Mouse (Mus musculus) intestine, embryonic 16.5 days (tissue): Measurements from ENCODE around the gene Cpne6. TPM values are rescaled to one million over a fixed set of nuclear protein-coding genes. Genes with fewer than 3 reads are reported as not detected.
A peak's percentile ranks its signal among the peaks of the same experiment; 100 is the strongest.

ENCODE experiments used
- ATAC-seq: fragments of 200-750 bp; cut with Nextera tagmentation; 2 replicates; pipeline ENCODE4 v1.8.0; 2017; ENCODE audit warnings: moderate TSS enrichment, moderate library complexity
- H3K27ac ChIP-seq: fragments of 300-500 bp; sonication (generic); 2 replicates; pipeline ENCODE4 v1.5.1; 2014; ENCODE audit warnings: mild to moderate bottlenecking, low read length
- H3K27me3 ChIP-seq: fragments of 300-500 bp; sonication (generic); replicated peaks from 2 replicates; pipeline ENCODE4 v1.6.1; 2014; ENCODE audit warnings: low read length, control low read depth, mixed read lengths; ENCODE audit not compliant: control insufficient read depth, insufficient read depth
- H3K36me3 ChIP-seq: fragments of 300-500 bp; sonication (generic); 2 replicates; pipeline ENCODE4 v1.6.1; 2014; ENCODE audit warnings: low read length, control low read depth; ENCODE audit not compliant: control insufficient read depth, insufficient read depth
- H3K4me1 ChIP-seq: fragments of 300-500 bp; sonication (generic); 2 replicates; pipeline ENCODE4 v1.6.1; 2014; ENCODE audit warnings: low read length, control low read depth, mixed read lengths; ENCODE audit not compliant: control insufficient read depth, insufficient read depth
- H3K4me2 ChIP-seq: fragments of 300-500 bp; sonication (generic); 2 replicates; pipeline ENCODE4 v1.6.1; 2014; ENCODE audit warnings: low read depth, low read length, control low read depth
- H3K4me3 ChIP-seq: fragments of 300-500 bp; sonication (generic); 2 replicates; pipeline ENCODE4 v1.5.1; 2014; ENCODE audit warnings: mild to moderate bottlenecking, low read length
- H3K9ac ChIP-seq: fragments of 300-500 bp; sonication (generic); 2 replicates; pipeline ENCODE4 v1.6.1; 2014; ENCODE audit warnings: low read depth, low read length
- H3K9me3 ChIP-seq: fragments of 300-500 bp; sonication (generic); 2 replicates; pipeline ENCODE4 v1.6.1; 2016; ENCODE audit warnings: low read length, control low read depth; ENCODE audit not compliant: control insufficient read depth
- WGBS: fragments of 180-500 bp; shearing (Covaris S2); extraction: QIAGEN DNeasy Blood & Tissue Kit; methylation state at CpG from one replicate; pipeline ENCODE4 v1.1.7; 2014; 5-methylcytosine and 5-hydroxymethylcytosine counted together
- polyA plus RNA-seq: library from polyadenylated mRNA; unstranded; fragments of >200 nt; fragmentation: Nextera tagmentation; extraction: Ambion mirVana; gene quantifications from 2 replicates; pipeline ENCODE4 v1.2.1, GENCODE M21; 2015

Cpne6 gene
- polyA plus RNA-seq, 1 experiment from 2014 or later = 0.61 TPM

- no peaks in the 10 kb centered on the region for H3K9me3 ChIP-seq
- H3K4me1 ChIP-seq = peaks cover 13% of the 10 kb centered on the region
- no peaks in the 10 kb centered on the region for H3K36me3 ChIP-seq
- WGBS = 82% methylated on average over 5 of the region's 5 CpGs
- no peak overlapping the region for H3K4me2 ChIP-seq
- H3K27me3 ChIP-seq = no peaks in the 10 kb centered on the region
- H3K27ac ChIP-seq = no peak overlapping the region
- H3K9ac ChIP-seq = peak overlapping the region; percentile 86; the same call in 1 of the 2 replicates
- no peak overlapping the region for H3K4me3 ChIP-seq
- ATAC-seq = no peak
Measured at GRCm38 (mm10) chr14:55477829-55478228, 32.4 kb upstream of the Cpne6 start.

DNA sequence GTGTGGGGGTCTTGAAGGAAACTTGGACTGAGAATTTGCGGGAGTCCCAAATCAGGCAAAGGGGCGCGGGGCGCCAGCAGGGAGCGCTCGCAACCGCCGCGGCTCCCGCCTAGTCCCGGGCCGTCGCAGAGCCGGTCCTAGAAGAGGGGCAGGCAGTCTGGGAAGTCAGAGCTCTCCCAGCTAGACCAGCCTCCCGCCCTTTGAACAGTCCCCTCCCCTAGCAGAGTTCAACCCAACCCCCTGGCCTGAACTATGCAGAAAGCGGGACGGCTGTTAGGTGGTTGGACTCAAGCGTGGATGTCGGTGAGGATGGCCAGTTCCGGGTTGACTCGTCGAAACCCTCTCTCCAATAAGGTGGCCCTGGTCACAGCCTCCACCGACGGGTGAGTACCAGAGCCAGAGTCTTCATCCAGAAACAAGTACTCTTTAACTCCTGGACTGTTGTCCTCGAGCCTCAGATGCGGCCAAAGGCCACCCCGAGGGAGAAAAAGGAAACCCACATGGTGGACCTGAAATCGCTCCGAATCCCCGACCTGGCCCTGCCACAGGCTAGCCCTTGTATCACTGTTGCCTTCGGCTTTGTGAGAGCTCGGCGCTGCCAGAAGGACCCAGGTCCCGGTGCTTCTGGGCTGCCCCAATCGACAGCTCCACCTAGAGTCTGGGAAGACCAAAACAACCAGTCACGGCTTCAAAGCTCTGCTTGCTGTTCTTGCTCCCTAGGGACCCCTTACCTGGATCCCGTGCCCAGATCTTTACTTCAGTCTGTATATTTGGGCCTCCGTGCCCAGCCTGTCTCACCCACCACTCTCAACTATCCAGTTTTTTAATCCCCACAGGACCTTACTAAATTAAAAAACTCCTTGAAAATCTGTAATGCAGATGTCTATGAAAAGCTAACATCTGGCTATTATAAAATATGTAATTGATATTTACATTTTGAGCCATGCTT is 31.3 kb upstream of the Cpne6 start, which contains the start of gene Dhrs4:
TSS of gene Dhrs4 (plus strand) at position 108 of the 949 bp plus-strand sequence.
- Histone ChIP-seq H3K36me3 (0 out of 2 replicates have a peak, but pooled peaks cover under 1% of the 10 kb centered on the region), H3K4me3 (peak within 1 kb of the TSS; percentile 69), H3K4me2 (peak within 1 kb of the TSS; percentile 80), H3K4me1 (peaks cover 13% of the 10 kb centered on the region), H3K27me3 (no peaks in the 10 kb centered on the region), H3K9me3 (no peaks in the 10 kb centered on the region), H3K27ac (peak within 1 kb of the TSS; percentile 91), H3K9ac (peak within 1 kb of the TSS; percentile 86)
- ATAC-seq = peak; percentile 98
- WGBS = under 1% methylated on average over 38 of the region's 38 CpGs

DNA sequence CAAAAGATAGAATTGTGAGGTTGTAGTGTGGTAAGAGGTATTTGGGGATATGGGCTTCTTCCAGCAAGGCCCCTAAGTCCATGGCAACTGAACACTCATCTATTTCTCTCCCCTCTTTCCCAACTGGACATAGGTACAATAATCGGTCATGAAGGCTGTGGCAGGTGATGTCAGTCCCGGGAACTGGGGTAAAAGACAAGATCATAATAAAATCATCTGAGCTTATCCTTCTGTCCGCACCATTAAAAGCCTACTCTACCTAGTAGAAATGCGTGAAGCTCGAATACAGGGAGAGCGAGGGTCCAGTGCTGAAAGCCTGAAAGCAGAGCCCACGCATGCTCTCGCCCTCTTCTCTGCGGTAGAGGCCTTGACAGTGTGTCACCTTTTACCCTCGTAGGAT is 30.6 kb upstream of the Cpne6 start:
- peak overlapping the region; percentile 69 for H3K4me3 ChIP-seq
- H3K4me1 ChIP-seq = peaks cover 13% of the 10 kb centered on the region
- H3K27ac ChIP-seq = no peak overlapping the region
- no peaks in the 10 kb centered on the region for H3K27me3 ChIP-seq
- H3K36me3 ChIP-seq = 0 out of 2 replicates have a peak, but pooled peaks cover 2% of the 10 kb centered on the region
- H3K9ac ChIP-seq = 0 out of 2 replicates have a peak overlapping the region, but pooled peaks have one; percentile 21
- ATAC-seq = no peak
- H3K9me3 ChIP-seq = no peaks in the 10 kb centered on the region
- 86% methylated on average over 10 of the region's 10 CpGs for WGBS
- peak overlapping the region; percentile 80 for H3K4me2 ChIP-seq

- H3K27ac ChIP-seq = no peak overlapping the region
- no peaks in the 10 kb centered on the region for H3K27me3 ChIP-seq
- peaks cover 12% of the 10 kb centered on the region for H3K36me3 ChIP-seq
- peaks cover 9% of the 10 kb centered on the region for H3K4me1 ChIP-seq
- H3K9ac ChIP-seq = no peak overlapping the region
- no peak overlapping the region for H3K4me3 ChIP-seq
- H3K4me2 ChIP-seq = no peak overlapping the region
- H3K9me3 ChIP-seq = no peaks in the 10 kb centered on the region
- 76% methylated on average over 5 of the region's 5 CpGs for WGBS
- no peak for ATAC-seq
Measured at GRCm38 (mm10) chr14:55484430-55485085, 25.7 kb upstream of the Cpne6 start.

DNA sequence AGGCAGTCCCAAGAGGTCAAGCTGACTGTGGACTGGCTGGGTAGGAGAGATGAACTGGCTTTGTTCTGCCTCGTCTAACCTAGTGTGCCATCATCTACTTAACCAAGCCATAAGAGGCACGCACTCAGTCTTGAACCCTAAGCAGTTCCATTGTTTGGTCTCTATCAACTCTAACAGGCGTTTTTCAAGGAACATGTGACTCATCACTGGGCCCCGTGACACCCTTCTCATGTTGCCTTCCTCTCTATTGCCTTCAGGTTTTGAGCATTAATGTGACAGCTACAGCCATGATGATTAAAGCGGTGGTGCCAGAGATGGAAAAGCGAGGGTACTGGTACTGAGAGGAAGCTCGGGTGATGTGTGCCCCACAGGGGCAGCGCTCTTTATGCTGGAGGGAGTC is 23.4 kb upstream of the Cpne6 start:
- Histone ChIP-seq H3K27ac (no peak overlapping the region), H3K9me3 (no peaks in the 10 kb centered on the region), H3K9ac (no peak overlapping the region), H3K4me3 (no peak overlapping the region), H3K36me3 (peaks cover 12% of the 10 kb centered on the region), H3K4me1 (peaks cover 10% of the 10 kb centered on the region), H3K4me2 (no peak overlapping the region), H3K27me3 (no peaks in the 10 kb centered on the region)
- ATAC-seq = no peak
- WGBS = 86% methylated on average over 8 of the region's 8 CpGs

DNA sequence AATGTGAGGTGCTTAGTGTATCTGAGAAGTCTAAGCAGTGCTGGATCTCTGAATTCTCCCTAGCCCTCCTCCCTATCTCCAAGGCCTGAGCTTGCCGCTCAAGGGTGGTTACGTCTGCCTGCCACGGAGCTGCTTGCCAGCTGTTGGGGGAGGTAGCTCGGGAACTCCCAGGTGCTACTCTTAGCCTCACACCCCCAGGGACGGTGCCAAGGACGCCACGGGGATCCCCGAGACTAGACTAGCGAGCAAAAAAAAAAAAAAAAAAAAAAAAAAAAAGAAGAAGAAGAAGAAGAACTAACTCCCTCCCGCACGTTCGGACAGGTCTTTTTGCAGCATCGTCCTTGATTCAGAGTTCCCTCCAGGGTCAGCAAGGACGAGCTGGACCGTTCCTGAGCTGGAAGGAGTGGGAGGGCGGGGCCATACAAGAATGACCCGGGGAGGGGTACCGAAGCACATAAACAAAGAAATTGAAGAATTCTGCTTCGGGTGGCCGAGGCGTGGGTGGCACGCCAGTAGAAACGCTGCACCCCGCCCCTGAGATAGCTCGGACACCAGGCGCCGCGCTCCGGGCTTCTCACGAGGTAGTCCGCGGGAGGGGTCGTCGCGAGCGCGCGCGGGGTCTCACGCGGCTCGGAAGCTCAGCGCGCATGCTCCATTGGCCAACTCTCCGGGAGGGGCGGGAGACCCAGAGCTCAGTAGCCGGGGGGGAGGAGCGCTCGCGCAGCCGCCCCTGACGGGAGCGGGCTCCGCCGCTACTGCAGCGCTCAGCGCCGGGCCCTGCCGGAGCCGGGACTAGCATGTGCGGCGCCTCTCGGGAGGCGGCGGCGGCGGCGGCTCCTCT is 19.7 kb upstream of the Cpne6 start, which contains the start of gene Carmil3:
TSS of gene Carmil3 (plus strand) at position 291 of the 841 bp plus-strand sequence.
- Histone ChIP-seq H3K4me1 (peaks cover 7% of the 10 kb centered on the region; the same call in 1 of the 2 replicates), H3K9me3 (no peaks in the 10 kb centered on the region), H3K27ac (peak within 1 kb of the TSS; percentile 57), H3K4me3 (peak within 1 kb of the TSS; percentile 76), H3K27me3 (no peaks in the 10 kb centered on the region), H3K9ac (peak within 1 kb of the TSS; percentile 73), H3K36me3 (peaks cover 8% of the 10 kb centered on the region), H3K4me2 (peak within 1 kb of the TSS; percentile 99)
- ATAC-seq = peak; percentile 86
- 1% methylated on average over 57 of the region's 68 CpGs for WGBS

GRCm38 (mm10) chr14:55491291-55491833 is 18.9 kb upstream of the Cpne6 start:
- WGBS = under 1% methylated on average over 30 of the region's 30 CpGs
- H3K4me1 ChIP-seq = peaks cover 7% of the 10 kb centered on the region; the same call in 1 of the 2 replicates
- peak overlapping the region; percentile 73 for H3K9ac ChIP-seq
- H3K27ac ChIP-seq = peak overlapping the region; percentile 57
- no peaks in the 10 kb centered on the region for H3K27me3 ChIP-seq
- H3K36me3 ChIP-seq = peaks cover 8% of the 10 kb centered on the region; the same call in 1 of the 2 replicates
- peak overlapping the region; percentile 99 for H3K4me2 ChIP-seq
- peak; percentile 86 for ATAC-seq
- peak overlapping the region; percentile 76 for H3K4me3 ChIP-seq
- no peaks in the 10 kb centered on the region for H3K9me3 ChIP-seq

GRCm38 (mm10) chr14:55492103-55492502 is 18.1 kb upstream of the Cpne6 start:
- H3K4me2 ChIP-seq = no peak overlapping the region
- no peaks in the 10 kb centered on the region for H3K9me3 ChIP-seq
- no peak overlapping the region for H3K9ac ChIP-seq
- 0 out of 2 replicates have a peak, but pooled peaks cover 3% of the 10 kb centered on the region for H3K36me3 ChIP-seq
- no peak overlapping the region for H3K4me3 ChIP-seq
- 39% methylated on average over 3 of the region's 3 CpGs for WGBS
- no peak for ATAC-seq
- no peak overlapping the region for H3K27ac ChIP-seq
- H3K27me3 ChIP-seq = no peaks in the 10 kb centered on the region
- peaks cover 7% of the 10 kb centered on the region; the same call in 1 of the 2 replicates for H3K4me1 ChIP-seq
